Mouse (Mus musculus): ENCODE data around the gene Specc1. TPM values are rescaled to one million over a fixed set of nuclear protein-coding genes. Genes with fewer than 3 reads are reported as not detected.
A peak's percentile ranks its signal among the peaks of the same experiment; 100 is the strongest.
"Not testable (repeated sequence)": the region's sequence is repeated elsewhere in the genome, so short reads cannot be mapped to it uniquely, and the experiment has no call there.

The Specc1 gene
- polyA plus RNA-seq, 1 experiment from 2014 or later = 10.1 TPM

DNA sequence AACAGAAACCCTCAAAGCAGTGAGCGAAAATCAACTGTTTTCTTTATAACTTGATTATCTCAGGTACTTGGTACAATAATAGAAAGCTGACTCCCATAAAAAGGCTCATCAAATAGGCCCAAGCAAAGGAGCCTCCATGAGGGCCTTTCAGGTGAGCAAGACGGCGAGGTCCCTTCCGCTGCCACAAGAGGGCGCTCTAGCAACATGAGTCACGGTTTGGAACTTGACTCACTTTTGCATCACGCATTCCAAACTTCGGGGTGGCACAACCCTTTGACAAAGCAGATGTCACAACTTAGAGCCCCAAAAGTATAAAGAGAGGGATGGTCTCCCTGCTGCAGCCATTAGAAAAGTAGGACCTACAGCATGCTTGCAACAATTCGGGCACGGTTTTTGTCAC is 5.9 kb upstream of the Specc1 start:
- WGBS = 21% methylated on average over 10 of the region's 10 CpGs
- no peak overlapping the region for H3K27ac ChIP-seq (replicated peaks)

DNA sequence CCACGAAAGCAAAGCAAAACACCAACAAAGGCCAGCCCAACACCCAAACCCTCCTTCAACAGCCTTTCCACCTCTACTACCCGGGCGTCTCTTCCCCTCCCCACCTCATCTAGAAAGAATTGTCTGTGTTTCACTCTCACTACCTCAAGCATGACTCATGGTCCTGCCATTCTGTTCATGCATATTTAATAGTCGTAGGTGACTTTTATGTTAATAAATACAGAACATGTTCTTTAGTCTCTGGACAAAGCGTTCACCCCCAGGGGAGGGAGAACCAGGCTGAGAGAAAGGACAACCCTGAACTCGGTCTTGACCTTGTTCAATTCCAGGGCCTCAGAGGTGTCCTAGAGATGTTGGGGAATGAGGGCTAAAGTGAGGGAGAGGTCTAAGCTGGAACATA is 1.4 kb upstream of the Specc1 start:
- Histone ChIP-seq H3K9me3 (replicated peaks) (no peaks in the 10 kb centered on the region), H3K27ac (replicated peaks) (no peak overlapping the region), H3K27me3 (ENCODE audit: low read depth, poor library complexity, severe bottlenecking) (peaks cover 34% of the 10 kb centered on the region), H3K4me3 (no peak overlapping the region), H3K4me1 (peaks cover 10% of the 10 kb centered on the region), H3K36me3 (no peaks in the 10 kb centered on the region)
- DNase-seq (ENCODE audit: low spot score) = no peak
- WGBS = 85% methylated on average over 6 of the region's 6 CpGs

More for the DNA sequence above, 5.9 kb upstream of the Specc1 start:
- no peak overlapping the region for H3K4me3 ChIP-seq
- H3K4me1 ChIP-seq = no peaks in the 10 kb centered on the region
- no peaks in the 10 kb centered on the region for H3K27me3 ChIP-seq (ENCODE audit: low read depth, poor library complexity, severe bottlenecking)
- peak; percentile 82 for DNase-seq (ENCODE audit: low spot score)
- no peaks in the 10 kb centered on the region for H3K9me3 ChIP-seq (replicated peaks)
- no peaks in the 10 kb centered on the region for H3K36me3 ChIP-seq

DNA sequence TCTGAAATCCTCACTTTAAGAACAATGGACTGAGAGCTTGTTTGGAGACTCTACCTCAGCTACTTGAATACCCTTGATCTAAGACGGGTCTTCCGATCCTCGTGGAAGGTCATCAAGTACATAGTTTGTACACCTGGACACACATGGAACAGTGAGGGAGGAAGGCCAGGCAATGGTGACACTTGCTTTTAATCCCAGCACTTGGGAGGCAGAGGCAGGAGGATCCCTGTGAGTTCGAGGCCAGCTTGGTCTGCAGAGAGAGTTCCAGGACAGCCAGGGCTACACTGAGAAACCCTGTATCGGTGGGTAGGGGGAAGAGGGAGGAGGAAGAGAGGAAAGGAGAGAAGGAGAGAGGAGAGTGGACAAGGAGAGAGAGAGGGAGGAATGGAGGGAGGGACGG is 612 bp upstream of the Specc1 start:
- Histone ChIP-seq H3K4me3 (peak overlapping the region; percentile 90; the same call in 1 of the 2 replicates), H3K4me1 (peaks cover 10% of the 10 kb centered on the region), H3K9me3 (replicated peaks) (no peaks in the 10 kb centered on the region), H3K27me3 (ENCODE audit: low read depth, poor library complexity, severe bottlenecking) (peaks cover 34% of the 10 kb centered on the region), H3K27ac (replicated peaks) (peak overlapping the region; percentile 67), H3K36me3 (no peaks in the 10 kb centered on the region)
- 83% methylated on average over 6 of the region's 6 CpGs for WGBS
- DNase-seq (ENCODE audit: low spot score) = no peak

DNA sequence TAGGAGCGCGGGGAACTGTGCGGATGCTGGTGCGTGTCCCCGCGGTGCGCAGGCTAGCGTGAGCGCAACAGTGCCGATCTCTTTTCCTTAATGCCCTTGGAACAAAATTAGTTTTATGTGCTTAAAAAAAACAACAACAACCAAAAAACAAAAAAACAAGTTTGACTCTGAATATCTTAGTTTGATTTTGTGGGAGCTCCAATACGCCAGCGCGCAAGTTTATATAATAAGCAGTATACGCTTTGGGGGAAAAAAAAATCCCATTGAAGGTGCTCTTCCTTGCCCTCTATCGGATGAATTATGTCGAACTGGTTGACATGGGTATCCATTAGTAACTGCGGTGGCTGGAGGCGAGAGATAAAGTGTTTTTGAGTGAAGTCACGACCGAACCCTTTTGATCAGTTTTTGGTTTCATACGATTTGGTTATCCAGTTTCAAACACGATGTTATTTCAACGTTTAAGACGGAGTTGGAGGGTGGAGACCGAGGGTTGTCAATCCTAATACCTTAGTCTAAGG is 792 bp downstream of the Specc1 start:
- WGBS = 6% methylated on average over 25 of the region's 25 CpGs

DNA sequence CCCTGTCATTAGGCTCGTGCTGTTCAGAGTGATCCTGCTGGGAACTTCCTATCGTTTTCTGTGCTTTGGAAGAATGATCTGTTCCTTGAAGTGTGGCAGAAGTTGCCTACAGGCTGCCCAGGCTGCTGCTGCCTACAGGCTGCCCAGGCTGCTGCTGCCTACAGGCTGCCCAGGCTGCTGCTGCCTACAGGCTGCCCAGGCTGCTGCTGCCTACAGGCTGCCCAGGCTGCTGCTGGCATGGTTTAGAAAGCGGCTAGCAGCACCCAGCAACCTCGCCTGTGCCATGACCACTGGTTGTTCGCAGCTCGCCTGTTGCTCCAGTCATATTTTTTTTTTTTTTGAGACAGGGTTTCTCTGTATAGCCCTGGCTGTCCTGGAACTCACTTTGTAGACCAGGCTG is 2.1 kb downstream of the Specc1 start:
- H3K4me3 ChIP-seq; DNase-seq (ENCODE audit: low spot score); H3K27ac ChIP-seq (replicated peaks); H3K36me3 ChIP-seq; H3K4me1 ChIP-seq; H3K9me3 ChIP-seq (replicated peaks): not testable (repeated sequence)
- WGBS = 70% methylated on average over 6 of the region's 6 CpGs
- peaks cover 34% of the 10 kb centered on the region for H3K27me3 ChIP-seq (ENCODE audit: low read depth, poor library complexity, severe bottlenecking)

More for the DNA sequence above, 792 bp downstream of the Specc1 start:
- Histone ChIP-seq H3K4me3 (peak overlapping the region; percentile 90), H3K36me3 (no peaks in the 10 kb centered on the region), H3K27ac (replicated peaks) (0 out of 2 replicates have a peak overlapping the region, but pooled peaks have one; percentile 67), H3K27me3 (ENCODE audit: low read depth, poor library complexity, severe bottlenecking) (peaks cover 34% of the 10 kb centered on the region), H3K9me3 (replicated peaks) (no peaks in the 10 kb centered on the region), H3K4me1 (peaks cover 10% of the 10 kb centered on the region)
- peak; percentile 30 for DNase-seq (ENCODE audit: low spot score)

DNA sequence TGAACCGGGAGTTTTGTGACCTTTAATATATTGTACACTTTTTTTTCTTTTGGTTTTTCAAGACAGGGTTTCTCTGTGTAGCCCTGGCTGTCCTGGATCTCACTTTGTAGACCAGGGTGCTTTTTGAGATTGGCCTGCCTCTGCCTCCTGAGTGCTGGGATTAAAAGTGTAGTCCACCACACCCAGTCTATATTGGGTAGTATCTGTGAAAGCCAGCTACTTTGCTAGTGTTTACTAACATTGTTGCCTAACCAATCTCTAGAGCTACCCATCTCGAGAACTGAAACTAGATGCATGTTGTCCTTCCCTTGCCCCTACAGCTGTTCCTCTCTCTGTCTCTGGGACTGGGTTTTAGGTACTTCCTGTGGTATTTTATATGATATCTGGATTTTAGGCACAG is 3.5 kb downstream of the Specc1 start:
- Histone ChIP-seq H3K9me3 (replicated peaks) (no peaks in the 10 kb centered on the region), H3K4me3 (no peak overlapping the region), H3K27me3 (ENCODE audit: low read depth, poor library complexity, severe bottlenecking) (peaks cover 34% of the 10 kb centered on the region), H3K27ac (replicated peaks) (no peak overlapping the region), H3K4me1 (peaks cover 10% of the 10 kb centered on the region), H3K36me3 (no peaks in the 10 kb centered on the region)
- DNase-seq (ENCODE audit: low spot score) = no peak
- 88% methylated on average over 2 of the region's 2 CpGs for WGBS

DNA sequence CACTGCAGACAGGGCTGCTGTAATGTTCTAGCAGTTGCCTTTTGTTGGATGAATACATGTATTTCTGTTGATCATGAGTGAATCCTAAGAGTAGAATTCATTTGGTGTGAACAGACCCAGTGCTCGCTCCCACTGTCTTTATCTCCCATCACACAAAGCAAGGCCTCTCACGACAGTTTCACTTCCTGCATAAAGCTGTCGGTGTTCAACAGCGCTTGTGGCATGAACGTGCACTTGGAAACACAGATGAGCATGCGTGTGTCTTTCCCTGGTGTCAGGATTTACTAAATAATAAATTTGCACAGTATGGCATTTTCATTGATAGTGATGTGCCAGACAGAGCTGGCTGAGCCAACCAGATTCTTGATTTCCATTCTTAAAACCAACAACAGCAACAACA is 6.1 kb downstream of the Specc1 start:
- peaks cover 20% of the 10 kb centered on the region for H3K27me3 ChIP-seq (ENCODE audit: low read depth, poor library complexity, severe bottlenecking)
- H3K4me3 ChIP-seq = no peak overlapping the region
- H3K27ac ChIP-seq (replicated peaks) = no peak overlapping the region
- H3K4me1 ChIP-seq = no peaks in the 10 kb centered on the region
- 87% methylated on average over 6 of the region's 6 CpGs for WGBS
- no peak for DNase-seq (ENCODE audit: low spot score)
- H3K36me3 ChIP-seq = no peaks in the 10 kb centered on the region
- no peaks in the 10 kb centered on the region for H3K9me3 ChIP-seq (replicated peaks)

DNA sequence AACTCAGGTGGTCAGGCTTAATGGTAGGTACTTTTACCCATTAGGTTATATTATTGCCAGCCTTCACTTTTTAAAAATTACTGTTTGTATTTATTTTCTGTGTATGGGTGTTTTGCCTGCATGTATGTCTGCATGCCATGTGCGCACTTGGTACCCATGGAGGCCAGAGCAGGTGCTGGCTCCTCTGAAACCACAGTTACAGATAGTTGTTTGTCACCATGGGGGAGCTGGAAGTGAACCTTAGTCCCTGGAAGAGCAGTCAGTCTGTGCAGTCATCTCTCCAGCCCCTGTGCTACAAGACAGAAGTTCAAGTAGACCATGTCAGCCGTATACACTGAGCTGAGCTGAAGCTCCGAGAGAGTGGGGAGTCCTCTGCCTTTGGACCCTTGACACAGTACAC is 6.6 kb downstream of the Specc1 start:
- no peak overlapping the region for H3K4me3 ChIP-seq
- DNase-seq (ENCODE audit: low spot score) = no peak
- no peak overlapping the region for H3K27ac ChIP-seq (replicated peaks)
- H3K4me1 ChIP-seq = no peaks in the 10 kb centered on the region
- H3K36me3 ChIP-seq = no peaks in the 10 kb centered on the region
- no peaks in the 10 kb centered on the region for H3K9me3 ChIP-seq (replicated peaks)
- peaks cover 15% of the 10 kb centered on the region for H3K27me3 ChIP-seq (ENCODE audit: low read depth, poor library complexity, severe bottlenecking)
- WGBS = 78% methylated on average over 3 of the region's 3 CpGs

DNA sequence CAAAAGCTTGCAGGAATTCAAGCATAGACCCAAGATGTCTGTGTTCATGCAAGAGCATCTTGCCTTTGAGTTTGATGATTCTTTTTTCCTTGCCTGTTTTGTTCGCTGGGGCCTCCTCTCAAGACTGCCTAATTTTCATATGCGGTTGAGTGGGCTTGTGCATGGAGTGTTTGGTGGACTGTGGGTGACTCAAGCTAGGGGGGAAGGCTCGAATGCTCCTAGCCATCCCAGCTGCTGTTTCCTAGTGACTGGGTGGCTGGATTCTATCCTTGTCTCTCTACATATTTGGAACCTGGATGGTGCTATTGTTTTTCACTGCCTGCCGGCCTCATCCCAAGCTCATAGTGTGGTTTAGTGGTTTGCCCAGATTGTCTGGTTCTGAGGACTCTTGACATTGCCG is 8.0 kb downstream of the Specc1 start:
- peaks cover 1% of the 10 kb centered on the region; the same call in 1 of the 2 replicates for H3K27me3 ChIP-seq (ENCODE audit: low read depth, poor library complexity, severe bottlenecking)
- H3K27ac ChIP-seq (replicated peaks) = no peak overlapping the region
- H3K9me3 ChIP-seq (replicated peaks) = no peaks in the 10 kb centered on the region
- no peak overlapping the region for H3K4me3 ChIP-seq
- DNase-seq (ENCODE audit: low spot score) = no peak
- WGBS = 91% methylated on average over 5 of the region's 5 CpGs
- no peaks in the 10 kb centered on the region for H3K4me1 ChIP-seq
- H3K36me3 ChIP-seq = no peaks in the 10 kb centered on the region

DNA sequence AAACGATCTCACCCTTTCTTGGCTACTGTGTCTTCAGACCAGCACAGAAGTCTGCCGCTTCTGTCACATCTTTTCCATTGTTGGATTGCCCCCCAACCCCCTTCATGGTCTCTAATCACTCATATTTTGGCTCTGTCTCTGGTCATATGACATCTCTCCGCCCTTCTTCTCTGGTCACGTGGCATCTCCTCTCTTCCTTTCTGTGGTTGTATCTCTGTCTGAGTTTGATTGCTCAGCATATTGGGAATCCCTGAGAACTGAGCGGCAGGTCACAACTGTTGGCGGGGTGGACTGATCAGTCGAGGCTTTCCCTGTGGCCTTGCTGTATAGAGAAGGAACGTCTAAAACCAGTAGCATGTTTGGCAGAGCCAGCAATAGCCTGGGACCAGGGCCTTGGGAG is 10.5 kb downstream of the Specc1 start:
- 90% methylated on average over 8 of the region's 8 CpGs for WGBS
- H3K4me1 ChIP-seq = no peaks in the 10 kb centered on the region
- no peaks in the 10 kb centered on the region for H3K36me3 ChIP-seq
- no peak for DNase-seq (ENCODE audit: low spot score)
- H3K9me3 ChIP-seq (replicated peaks) = no peaks in the 10 kb centered on the region
- H3K27ac ChIP-seq (replicated peaks) = no peak overlapping the region
- no peak overlapping the region for H3K4me3 ChIP-seq
- no peaks in the 10 kb centered on the region for H3K27me3 ChIP-seq (ENCODE audit: low read depth, poor library complexity, severe bottlenecking)

DNA sequence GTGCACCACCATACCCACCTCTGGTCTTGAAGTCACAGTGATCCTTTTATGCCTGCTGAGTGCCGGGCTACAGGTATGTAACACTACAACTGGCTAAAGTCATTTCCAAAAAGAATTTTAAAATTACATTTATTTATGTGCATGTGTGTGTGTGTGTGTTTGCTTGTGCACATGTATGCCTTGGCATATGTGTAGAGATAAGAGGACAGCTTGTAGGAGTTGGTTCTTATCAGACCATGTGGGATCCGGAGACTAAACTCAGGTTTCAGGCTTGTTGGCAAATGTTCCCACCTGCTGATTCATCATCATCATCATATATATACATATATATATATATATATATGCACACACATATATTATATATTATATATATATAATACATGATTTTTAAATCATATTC is 12.3 kb downstream of the Specc1 start:
- Histone ChIP-seq H3K27me3 (ENCODE audit: low read depth, poor library complexity, severe bottlenecking) (0 out of 2 replicates have a peak, but pooled peaks cover under 1% of the 10 kb centered on the region), H3K4me3 (no peak overlapping the region), H3K36me3 (no peaks in the 10 kb centered on the region), H3K27ac (replicated peaks) (no peak overlapping the region), H3K4me1 (no peaks in the 10 kb centered on the region), H3K9me3 (replicated peaks) (no peaks in the 10 kb centered on the region)
- WGBS = 94% methylated on average over 2 of the region's 2 CpGs
- DNase-seq (ENCODE audit: low spot score) = no peak

DNA sequence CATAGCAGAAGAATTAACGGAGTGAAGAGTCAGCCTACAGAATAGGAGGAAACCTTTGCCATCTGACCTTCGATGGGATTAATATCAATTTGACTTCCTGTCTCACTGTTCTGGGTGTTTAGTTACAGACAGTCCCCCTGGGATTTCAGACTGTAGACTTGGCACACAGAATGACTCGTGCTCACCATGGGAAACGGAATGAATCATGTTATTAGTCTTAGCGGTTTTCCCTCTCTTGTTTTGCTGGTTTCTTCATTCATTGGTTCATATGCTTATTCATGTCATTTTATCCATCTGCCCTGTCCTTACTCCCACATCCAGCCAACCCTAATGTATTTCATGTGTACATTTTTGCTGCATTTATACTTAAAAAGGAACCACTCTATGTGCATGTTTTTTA is 14.3 kb downstream of the Specc1 start:
- no peaks in the 10 kb centered on the region for H3K9me3 ChIP-seq (replicated peaks)
- H3K4me3 ChIP-seq = no peak overlapping the region
- H3K27me3 ChIP-seq (ENCODE audit: low read depth, poor library complexity, severe bottlenecking) = 0 out of 2 replicates have a peak, but pooled peaks cover 8% of the 10 kb centered on the region
- no peaks in the 10 kb centered on the region for H3K36me3 ChIP-seq
- 78% methylated on average over 5 of the region's 5 CpGs for WGBS
- DNase-seq (ENCODE audit: low spot score) = no peak
- H3K27ac ChIP-seq (replicated peaks) = no peak overlapping the region
- H3K4me1 ChIP-seq = no peaks in the 10 kb centered on the region

DNA sequence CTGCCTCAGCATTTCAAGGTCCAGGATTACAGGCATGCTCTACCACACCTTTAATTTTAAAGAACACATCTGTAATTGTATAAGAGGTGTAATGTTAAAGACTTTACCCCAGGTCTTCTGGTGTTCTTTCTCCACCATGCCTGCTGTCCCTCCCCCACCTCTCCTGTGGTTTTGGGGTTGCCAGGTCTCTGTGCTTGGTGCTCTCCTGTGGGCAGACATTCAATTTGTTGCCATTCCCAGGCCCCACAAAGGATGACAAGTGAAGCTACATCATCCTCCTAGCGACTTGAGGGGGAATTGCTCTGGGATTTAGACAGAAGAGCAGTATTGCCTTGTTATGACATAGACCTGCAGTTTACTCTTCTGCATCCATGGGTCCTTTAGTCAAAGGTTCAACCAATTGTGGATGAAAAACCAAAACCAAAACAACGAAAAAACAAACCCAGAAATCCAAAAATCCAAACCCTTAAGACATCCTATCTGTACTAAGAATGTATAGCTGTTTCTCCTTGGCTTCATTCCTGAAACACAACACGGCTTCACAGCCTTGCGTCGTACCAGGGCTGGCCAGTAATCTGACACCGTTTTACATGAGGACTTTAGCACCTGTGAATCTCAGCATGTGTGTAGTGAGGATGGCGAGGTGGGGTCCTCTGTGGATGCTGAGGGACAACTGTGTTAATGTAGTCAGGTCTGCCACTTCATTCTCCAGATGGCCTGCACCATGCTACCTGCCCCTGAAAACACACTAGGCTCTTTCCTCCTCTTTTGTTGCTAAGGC is 15.1 kb downstream of the Specc1 start:
- WGBS = 69% methylated on average over 7 of the region's 7 CpGs
- Histone ChIP-seq H3K27me3 (ENCODE audit: low read depth, poor library complexity, severe bottlenecking) (0 out of 2 replicates have a peak, but pooled peaks cover 8% of the 10 kb centered on the region), H3K36me3 (no peaks in the 10 kb centered on the region), H3K4me1 (no peaks in the 10 kb centered on the region), H3K4me3 (no peak overlapping the region), H3K9me3 (replicated peaks) (no peaks in the 10 kb centered on the region), H3K27ac (replicated peaks) (no peak overlapping the region)
- DNase-seq (ENCODE audit: low spot score) = no peak
